Mouse (Mus musculus): ENCODE results near the gene Ap2b1. TPM values are rescaled to one million over a fixed set of nuclear protein-coding genes. Genes with fewer than 3 reads are reported as not detected.
A peak's percentile ranks its signal among the peaks of the same experiment; 100 is the strongest.
"Not testable (repeated sequence)": the region's sequence is repeated elsewhere in the genome, so short reads cannot be mapped to it uniquely, and the experiment has no call there.

Ap2b1 gene
- 21.0 and 26.5 TPM in 2 replicates for polyA plus RNA-seq (2012; ENCODE audit: insufficient read depth, insufficient read length, missing spikeins)

DNA sequence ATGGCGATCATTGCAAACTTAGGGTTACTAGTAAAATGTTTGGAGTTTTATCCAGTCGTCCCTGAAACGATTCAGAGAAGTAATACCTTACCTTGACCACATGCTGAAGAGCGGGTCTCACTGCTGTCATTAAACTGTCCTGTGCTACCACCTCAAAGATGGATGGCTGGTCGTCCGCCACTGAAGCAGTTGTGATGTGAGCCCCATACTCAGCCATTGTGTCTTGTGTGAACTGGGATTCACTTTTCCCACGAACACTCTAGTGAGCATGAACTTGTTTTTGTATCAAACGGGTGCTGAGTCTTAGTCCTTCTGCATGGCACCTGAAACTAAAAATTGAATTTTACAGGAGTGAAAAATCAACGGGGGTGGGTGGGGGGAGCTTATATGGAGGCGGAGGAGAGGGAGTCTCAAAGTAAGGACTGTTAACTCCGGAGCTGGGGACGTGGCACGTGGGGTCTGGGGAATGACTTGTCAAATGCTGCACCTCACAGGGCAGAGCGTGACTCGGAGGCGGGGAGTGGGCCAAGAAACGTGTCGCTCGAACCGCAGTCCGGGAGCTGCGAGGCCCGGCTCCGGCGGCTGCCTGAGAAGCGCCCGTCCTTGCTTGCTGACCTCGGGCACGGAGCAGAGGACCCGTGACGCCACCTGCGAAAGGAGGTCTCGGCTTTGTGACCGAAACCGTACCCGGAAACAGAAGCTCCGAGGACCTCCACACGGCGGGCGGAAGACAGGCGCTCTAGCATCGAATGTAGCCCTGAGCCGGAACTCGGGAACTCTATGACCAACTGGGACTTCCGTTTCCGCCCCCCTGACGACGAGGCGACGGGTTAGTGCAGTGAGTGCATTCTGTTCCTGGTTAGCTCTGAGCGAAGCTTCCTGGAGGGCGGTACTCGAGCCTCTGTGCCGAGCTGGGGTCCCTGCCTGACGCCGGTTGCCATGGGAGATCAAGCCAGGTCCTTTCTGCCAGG is at the start of gene Ap2b1:
TSS of gene Ap2b1 (plus strand) at position 800 of the 971 bp plus-strand sequence.
- Histone ChIP-seq H3K27ac (replicated peaks; ENCODE audit: low read depth, low read length) (peak within 1 kb of the TSS; percentile 90), H3K4me1 (ENCODE audit: control insufficient read depth, insufficient read depth, insufficient read length, low read length) (no peaks in the 10 kb centered on the region), H3K4me3 (ENCODE audit: insufficient read depth, low read depth, low read length) (peak within 1 kb of the TSS; percentile 80)

DNA sequence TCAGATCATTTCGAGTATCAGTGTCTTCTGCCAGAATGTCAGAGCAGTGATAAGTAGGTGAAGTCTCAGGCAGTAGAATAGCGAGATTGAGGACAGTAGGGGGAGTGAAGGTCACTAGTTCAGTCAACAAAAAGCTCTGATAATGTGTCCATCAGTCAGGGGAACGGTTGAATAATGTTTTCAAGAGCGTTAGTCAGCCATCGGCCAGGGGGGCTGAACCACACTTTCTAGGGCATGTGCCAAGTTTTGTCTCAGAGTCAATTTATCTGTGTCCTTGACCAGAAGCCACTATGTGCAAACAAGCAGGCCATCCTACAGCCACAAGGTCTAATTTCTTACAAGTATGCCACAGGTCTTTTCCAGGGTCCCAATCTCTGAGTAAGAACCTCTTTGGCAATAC is 41.6 kb upstream of the Ap2b1 start:
- H3K27ac ChIP-seq (replicated peaks; ENCODE audit: low read depth, low read length); H3K4me1 ChIP-seq (ENCODE audit: control insufficient read depth, insufficient read depth, insufficient read length, low read length); H3K4me3 ChIP-seq (ENCODE audit: insufficient read depth, low read depth, low read length): not testable (repeated sequence)

DNA sequence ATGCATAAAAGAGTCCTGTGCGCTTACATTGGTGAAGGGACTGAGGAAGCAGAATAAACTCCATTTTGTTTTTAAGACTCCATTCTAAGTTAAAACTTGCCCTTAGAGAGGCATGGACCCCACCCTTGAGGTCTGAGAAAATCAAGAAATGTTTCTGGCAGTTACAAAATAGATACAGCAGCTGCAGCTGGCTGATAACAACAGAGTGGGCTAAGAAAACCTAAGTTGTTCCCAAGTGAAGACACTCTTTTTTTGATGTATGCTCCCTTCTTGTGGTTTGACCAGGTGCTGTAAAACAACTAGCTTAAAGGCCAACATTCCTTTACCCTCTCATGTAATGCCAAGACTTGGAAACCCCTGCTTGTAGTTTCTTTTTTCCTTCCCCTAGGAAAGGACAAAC is 36.2 kb upstream of the Ap2b1 start:
- Histone ChIP-seq H3K27ac (replicated peaks; ENCODE audit: low read depth, low read length) (no peak overlapping the region), H3K4me3 (ENCODE audit: insufficient read depth, low read depth, low read length) (no peak overlapping the region), H3K4me1 (ENCODE audit: control insufficient read depth, insufficient read depth, insufficient read length, low read length) (no peaks in the 10 kb centered on the region)

DNA sequence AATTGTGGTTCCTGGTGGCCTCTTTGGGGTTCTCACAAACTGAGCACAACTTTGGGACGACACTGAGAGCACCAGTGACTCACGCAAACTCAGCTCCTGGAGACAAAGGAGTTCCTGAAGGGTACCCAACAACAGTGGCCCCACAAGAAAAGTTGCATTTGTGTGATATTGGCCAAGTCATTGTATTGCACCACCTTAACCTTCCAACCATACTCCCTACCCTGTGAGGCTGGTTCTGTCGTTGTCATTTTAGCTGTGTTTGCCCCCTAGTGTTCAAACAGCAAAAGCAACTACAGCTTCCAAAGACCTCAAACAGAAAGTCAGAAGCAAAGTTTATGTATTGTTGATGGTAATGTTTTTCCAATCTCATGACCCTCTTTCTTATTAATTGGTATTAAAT is 35.7 kb upstream of the Ap2b1 start:
- Histone ChIP-seq H3K4me3 (ENCODE audit: insufficient read depth, low read depth, low read length) (no peak overlapping the region), H3K4me1 (ENCODE audit: control insufficient read depth, insufficient read depth, insufficient read length, low read length) (no peaks in the 10 kb centered on the region), H3K27ac (replicated peaks; ENCODE audit: low read depth, low read length) (no peak overlapping the region)

DNA sequence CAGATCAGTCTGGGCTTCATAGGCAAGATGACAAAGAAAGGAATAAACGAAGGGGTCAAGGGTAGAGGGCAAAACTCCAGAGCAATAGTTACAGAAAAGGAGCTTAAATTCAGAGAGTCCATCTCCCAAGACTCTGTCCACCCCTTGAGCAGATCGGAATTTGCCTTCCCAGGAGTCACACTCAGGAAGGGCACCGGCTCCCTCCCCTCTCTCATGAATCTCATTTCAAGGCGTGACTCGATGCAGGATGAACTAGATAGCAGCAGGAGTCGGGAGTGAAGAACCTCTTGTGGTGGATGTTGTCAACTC is 28.0 kb upstream of the Ap2b1 start:
- Histone ChIP-seq H3K4me3 (ENCODE audit: insufficient read depth, low read depth, low read length) (peak overlapping the region; percentile 83), H3K4me1 (ENCODE audit: control insufficient read depth, insufficient read depth, insufficient read length, low read length) (no peaks in the 10 kb centered on the region), H3K27ac (replicated peaks; ENCODE audit: low read depth, low read length) (no peak overlapping the region)

DNA sequence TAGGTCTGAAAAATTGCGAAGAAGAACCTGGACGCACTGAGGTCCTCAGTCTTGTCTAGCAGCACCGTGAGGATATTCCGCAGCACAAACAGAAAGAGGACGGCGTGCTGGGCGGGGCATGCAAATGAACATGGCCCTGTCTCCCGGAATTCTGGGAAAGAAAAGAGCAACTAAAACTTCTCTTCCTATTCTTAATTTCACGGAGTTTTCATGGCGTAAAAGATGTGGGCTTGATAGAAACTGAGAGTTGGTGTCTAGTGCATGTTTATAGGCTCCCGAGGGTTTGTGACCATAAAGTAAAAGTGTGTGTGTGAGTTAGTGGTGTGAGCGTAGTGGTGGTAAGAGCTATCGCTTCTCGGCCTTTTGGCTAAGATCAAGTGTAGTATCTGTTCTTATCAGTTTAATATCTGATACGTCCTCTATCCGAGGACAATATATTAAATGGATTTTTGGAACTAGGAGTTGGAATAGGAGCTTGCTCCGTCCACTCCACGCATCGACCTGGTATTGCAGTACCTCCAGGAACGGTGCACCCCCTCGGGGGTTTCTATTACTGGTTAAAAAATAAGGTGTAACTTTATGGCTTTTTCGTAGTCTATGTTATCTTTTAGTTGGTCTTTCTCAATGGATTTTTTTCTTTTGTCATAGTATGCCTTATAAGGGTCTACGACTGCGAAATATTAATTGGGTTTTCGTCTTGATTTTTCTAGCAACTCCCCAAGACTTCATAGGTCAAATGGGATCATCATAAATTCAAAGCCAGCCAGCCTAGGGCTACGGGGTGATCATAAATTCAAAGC is 27.5 kb upstream of the Ap2b1 start:
- Histone ChIP-seq H3K27ac (replicated peaks; ENCODE audit: low read depth, low read length) (peak overlapping the region; percentile 70), H3K4me1 (ENCODE audit: control insufficient read depth, insufficient read depth, insufficient read length, low read length) (no peaks in the 10 kb centered on the region), H3K4me3 (ENCODE audit: insufficient read depth, low read depth, low read length) (peak overlapping the region; percentile 83)

DNA sequence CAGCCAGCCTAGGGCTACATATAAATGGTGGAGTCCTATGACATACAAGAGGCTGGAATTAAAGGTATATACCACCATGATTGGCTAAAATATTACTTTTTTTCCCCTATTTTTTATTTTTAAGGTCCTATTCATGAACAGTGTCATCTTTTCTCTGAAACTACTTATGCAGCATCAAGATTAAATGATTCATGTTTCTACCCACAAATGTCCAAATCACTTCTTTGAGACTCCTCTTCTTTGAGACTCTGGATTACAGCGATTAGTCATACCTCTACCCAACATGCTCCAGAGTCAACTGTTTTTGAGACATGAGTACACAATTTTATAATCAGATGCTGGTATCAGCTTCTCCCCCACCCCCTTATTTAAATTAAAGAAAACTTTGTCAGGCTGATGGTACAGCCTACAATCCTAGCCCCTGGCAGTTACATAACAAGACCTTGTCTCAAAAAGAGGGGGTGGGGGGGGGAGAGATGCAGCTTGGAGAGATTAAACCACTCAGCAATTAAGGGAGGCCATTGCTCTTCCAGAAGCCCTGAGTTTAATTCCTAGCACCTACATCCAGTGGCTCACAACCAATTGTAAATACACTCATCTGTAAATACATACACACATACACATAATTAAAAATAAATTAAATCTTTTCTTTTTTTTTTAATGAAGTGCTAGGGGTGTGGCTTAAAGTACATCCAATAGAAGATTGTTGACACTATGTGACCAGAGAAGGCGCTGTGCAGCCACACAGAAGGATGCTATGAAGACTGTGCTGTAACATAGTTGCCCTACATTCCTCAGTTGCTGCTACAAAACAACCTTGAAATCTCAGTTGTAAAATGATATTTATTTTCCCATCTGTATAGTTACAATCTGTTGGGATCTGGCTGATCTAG is 26.6 kb upstream of the Ap2b1 start:
- no peak overlapping the region for H3K4me3 ChIP-seq (ENCODE audit: insufficient read depth, low read depth, low read length)
- no peaks in the 10 kb centered on the region for H3K4me1 ChIP-seq (ENCODE audit: control insufficient read depth, insufficient read depth, insufficient read length, low read length)
- H3K27ac ChIP-seq (replicated peaks; ENCODE audit: low read depth, low read length): no peak overlapping the region

DNA sequence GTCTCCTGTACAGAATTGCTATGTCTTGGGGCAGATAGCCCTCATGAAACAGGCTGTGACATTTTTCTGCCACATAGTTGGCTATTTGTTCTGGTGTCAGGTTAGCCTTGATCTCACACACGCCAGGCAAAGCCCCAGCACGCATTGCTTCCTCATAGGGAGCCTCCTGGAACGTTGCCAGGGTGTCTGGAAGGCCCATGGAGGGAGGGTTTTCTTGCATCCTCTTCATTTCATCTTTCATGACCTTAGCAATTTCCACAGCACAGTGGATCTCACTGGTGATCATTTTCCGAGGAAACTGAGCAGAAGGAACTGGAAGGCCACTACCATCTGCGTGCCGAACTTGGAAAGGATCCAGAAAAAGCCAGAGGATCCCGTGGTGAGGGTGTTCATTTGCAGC is 22.6 kb upstream of the Ap2b1 start:
- no peak overlapping the region for H3K4me3 ChIP-seq (ENCODE audit: insufficient read depth, low read depth, low read length)
- no peaks in the 10 kb centered on the region for H3K4me1 ChIP-seq (ENCODE audit: control insufficient read depth, insufficient read depth, insufficient read length, low read length)
- H3K27ac ChIP-seq (replicated peaks; ENCODE audit: low read depth, low read length): no peak overlapping the region

DNA sequence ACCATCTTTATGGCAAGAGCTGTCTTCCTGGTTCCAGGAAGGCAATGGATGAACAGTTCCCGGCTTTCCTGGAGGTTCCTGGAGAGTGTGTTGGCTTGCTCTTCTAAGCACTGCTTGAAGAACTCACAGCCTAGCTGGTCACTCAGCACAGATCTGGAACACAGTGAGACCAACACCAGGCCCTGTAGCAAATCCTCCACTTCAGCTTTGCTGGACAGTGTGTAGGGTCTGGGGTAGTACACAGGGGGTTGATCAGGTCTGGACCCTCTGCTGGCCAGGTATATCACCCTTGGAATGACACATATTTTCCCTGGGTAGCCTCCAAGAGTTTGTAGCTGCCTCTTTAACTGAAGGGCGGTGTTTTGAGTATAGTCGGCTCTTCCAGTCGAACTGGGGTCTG is 19.8 kb upstream of the Ap2b1 start:
- Histone ChIP-seq H3K4me1 (ENCODE audit: control insufficient read depth, insufficient read depth, insufficient read length, low read length) (no peaks in the 10 kb centered on the region), H3K27ac (replicated peaks; ENCODE audit: low read depth, low read length) (no peak overlapping the region), H3K4me3 (ENCODE audit: insufficient read depth, low read depth, low read length) (no peak overlapping the region)

DNA sequence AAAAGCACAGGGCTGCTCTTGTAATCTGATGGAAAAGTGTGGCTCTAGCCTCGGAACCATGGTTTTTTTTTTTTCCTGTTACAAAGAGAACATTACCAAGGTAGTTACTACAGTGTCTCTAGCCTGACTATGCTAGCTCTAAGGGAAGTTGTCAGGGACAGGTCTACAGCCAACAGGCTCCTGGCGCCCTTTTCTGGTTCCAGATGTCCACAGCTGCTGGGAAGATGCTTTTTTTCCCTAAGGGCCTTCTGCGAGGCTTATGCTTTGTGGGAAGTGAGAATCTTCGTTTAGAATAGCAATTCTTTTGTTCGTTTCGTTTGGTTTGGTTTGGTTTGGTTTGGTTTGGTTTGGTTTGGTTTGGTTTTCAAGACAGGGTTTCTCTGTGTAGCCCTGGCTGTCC is 19.1 kb upstream of the Ap2b1 start:
- no peak overlapping the region for H3K4me3 ChIP-seq (ENCODE audit: insufficient read depth, low read depth, low read length)
- no peak overlapping the region for H3K27ac ChIP-seq (replicated peaks; ENCODE audit: low read depth, low read length)
- H3K4me1 ChIP-seq (ENCODE audit: control insufficient read depth, insufficient read depth, insufficient read length, low read length): no peaks in the 10 kb centered on the region

DNA sequence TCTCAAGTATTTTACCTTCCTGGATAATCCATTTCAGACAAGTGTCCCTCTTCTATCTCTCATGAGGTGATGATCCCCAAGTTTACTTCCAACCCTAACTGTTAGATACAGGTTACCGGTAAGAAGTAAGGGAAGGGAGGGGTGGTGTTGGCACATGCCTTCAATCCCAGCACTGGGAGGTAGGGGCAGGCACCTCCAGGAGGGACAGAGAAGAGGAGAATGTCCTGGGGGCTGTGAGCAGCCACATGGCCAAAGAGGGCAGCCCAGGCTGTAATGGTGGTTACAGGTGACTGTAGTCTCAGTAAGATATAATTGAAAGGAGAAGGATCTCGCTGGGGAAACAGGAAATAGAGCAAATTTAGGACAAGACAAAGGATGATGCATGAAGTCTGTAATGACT is 16.7 kb upstream of the Ap2b1 start:
- Histone ChIP-seq H3K4me1 (ENCODE audit: control insufficient read depth, insufficient read depth, insufficient read length, low read length) (no peaks in the 10 kb centered on the region), H3K27ac (replicated peaks; ENCODE audit: low read depth, low read length) (no peak overlapping the region), H3K4me3 (ENCODE audit: insufficient read depth, low read depth, low read length) (no peak overlapping the region)

DNA sequence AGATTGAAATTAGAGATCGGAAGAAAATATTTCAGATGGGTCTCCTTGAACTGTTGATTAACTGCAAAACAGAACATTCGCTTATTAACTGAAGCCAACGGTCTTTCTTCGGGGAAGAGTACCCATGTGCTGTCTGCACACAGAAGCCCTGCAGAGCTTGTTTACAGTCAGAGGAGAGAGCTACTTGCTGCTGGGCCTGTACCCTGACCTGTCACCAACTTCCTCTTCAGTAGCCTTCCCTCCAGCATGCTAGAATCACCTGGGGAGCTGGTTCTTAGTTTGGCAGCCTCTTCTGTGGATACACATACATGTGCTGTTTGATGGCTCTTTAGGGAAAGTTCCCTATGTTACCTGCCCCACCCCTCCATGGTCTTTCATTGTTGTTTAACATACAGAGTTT is 13.2 kb upstream of the Ap2b1 start:
- no peaks in the 10 kb centered on the region for H3K4me1 ChIP-seq (ENCODE audit: control insufficient read depth, insufficient read depth, insufficient read length, low read length)
- H3K27ac ChIP-seq (replicated peaks; ENCODE audit: low read depth, low read length): no peak overlapping the region
- H3K4me3 ChIP-seq (ENCODE audit: insufficient read depth, low read depth, low read length): no peak overlapping the region

DNA sequence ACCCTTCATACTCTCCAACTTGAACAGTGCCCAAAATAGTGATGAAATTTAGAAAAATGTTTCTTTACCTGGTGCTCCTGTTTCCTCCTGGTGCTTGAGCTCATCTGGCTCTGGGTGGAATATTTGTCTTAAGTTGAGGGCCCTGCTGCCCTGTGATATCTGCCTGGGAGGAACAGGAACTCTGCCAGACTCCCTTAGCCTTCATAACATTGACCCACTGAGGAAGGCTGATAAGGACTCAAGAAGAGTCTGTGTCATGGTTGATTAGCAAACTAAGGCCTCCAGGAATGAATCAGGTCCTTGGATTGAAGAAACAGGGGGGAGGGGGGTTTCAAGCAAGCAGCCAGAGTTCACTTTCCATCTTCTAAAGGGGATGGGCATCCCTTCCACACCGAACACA is 12.3 kb upstream of the Ap2b1 start, which contains the start of gene Slfn14:
TSS of gene Slfn14 (minus strand) at position 161 of the 400 bp plus-strand sequence.
- H3K4me3 ChIP-seq (ENCODE audit: insufficient read depth, low read depth, low read length): no peak within 1 kb of the TSS

DNA sequence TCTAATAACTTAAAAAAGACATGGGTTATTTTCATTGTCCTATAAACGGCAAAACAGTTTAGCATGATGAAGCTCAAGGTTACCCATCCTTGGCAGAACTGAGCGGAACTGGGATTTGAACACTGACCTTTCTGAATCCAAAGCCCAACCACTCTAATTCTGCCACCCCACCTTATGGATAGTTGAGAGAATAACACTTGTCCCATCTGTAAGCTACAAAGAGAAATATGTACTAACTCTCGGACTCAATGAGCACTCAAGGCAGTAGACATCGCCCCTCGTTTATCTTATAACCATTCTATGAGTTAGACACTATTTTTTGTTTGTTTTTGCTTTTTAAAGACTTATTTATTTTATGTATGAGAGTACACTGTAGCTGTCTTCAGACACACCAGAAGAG is 9.8 kb upstream of the Ap2b1 start:
- no peaks in the 10 kb centered on the region; the same call in 1 of the 2 replicates for H3K4me1 ChIP-seq (ENCODE audit: control insufficient read depth, insufficient read depth, insufficient read length, low read length)
- H3K4me3 ChIP-seq (ENCODE audit: insufficient read depth, low read depth, low read length): no peak overlapping the region
- H3K27ac ChIP-seq (replicated peaks; ENCODE audit: low read depth, low read length): no peak overlapping the region

More for the DNA sequence above, 12.3 kb upstream of the Ap2b1 start, which contains the start of gene Slfn14:
- no peaks in the 10 kb centered on the region for H3K4me1 ChIP-seq (ENCODE audit: control insufficient read depth, insufficient read depth, insufficient read length, low read length)
- H3K27ac ChIP-seq (replicated peaks; ENCODE audit: low read depth, low read length): no peak within 1 kb of the TSS

DNA sequence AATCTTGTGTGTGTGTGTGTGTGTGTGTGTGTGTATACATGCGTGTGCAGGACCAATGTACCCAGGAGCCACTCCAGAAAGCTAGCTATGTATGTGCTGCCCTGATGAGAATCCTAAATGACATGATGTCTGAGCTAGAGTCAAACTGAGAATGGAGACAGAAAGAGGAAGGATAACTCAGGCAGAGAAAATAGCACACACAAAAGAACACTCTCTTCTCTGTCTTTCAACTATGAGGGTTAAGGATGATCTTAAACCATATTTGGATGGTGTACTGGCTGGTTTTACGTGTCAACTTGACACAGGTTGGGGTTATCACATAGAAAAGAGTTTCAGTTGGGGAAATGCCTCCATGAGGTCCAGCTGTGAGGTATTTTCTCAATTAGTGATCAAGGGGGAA is 9.2 kb upstream of the Ap2b1 start:
- H3K27ac ChIP-seq (replicated peaks; ENCODE audit: low read depth, low read length): no peak overlapping the region
- no peak overlapping the region for H3K4me3 ChIP-seq (ENCODE audit: insufficient read depth, low read depth, low read length)
- H3K4me1 ChIP-seq (ENCODE audit: control insufficient read depth, insufficient read depth, insufficient read length, low read length): no peaks in the 10 kb centered on the region; the same call in 1 of the 2 replicates
